Mouse (Mus musculus): ENCODE measurements around the gene Efna3.

Gene Efna3

DNA sequence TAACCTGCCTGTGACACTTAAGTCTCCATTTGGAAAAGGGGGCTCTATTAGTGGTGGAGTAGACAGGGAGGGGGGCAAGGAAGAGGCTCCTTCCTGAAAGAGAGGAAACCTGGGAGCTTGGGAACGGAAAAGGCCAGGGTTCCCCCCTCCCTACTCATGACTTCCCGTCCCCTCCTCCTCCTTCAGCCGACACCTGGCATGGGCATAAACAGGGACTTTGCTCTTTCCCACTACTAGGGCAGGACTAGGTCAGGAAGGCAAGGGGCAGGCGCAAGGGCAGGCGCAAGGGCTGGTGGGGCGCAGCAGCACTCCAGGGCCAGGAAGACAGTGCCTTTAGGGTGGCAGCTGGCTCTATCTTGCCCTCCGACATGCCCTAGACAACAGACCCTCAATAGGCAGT lies 44.7 kb downstream of the Efna3 start:
- DNase-seq (ENCODE audit: low read depth, low spot score), result no peak
- no peaks in the 10 kb centered on the region for H3K36me3 ChIP-seq (ENCODE audit: control insufficient read depth, insufficient read depth, low read length, poor library complexity, severe bottlenecking)
- no peaks in the 10 kb centered on the region for H3K27me3 ChIP-seq (ENCODE audit: control insufficient read depth, insufficient read depth, low read length, poor library complexity, severe bottlenecking)

DNA sequence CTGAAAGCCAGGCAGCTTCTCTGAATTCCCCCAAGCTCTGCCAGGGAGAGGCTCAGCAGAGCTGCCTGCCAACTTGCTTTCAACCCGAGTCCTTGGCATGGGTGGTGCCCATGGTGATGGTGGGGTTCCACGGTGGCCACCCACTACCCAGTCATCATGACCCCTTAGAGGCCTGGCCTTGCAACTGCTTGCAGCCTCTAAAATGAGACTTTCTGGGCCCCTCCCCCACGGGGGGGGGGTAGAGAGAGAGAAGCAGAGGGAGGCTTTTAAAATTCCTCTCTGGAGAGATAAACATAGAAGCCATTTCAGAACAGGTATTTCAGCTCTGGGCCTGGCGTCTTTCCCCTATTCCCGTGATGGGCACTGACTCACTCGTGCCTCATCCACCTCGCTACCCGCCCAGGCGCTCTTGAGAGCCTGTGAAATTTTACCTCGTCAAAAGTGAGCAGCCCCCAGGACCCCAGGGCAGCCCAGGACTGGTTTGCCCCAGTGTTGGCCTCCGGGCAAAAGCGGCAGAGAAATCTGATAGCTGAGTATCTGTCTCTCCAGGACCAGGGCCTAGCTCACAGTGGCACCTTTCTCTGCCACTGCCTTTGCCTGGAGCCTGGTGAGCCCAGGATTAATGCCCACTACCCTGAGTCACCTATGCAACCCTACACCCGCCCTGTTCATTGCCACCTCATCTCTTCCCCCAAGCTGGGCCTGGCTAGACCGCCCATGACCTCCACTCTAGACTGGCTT lies 45.3 kb downstream of the Efna3 start:
- H3K27me3 ChIP-seq (ENCODE audit: control insufficient read depth, insufficient read depth, low read length, poor library complexity, severe bottlenecking), result no peaks in the 10 kb centered on the region
- no peak for DNase-seq (ENCODE audit: low read depth, low spot score)
- no peaks in the 10 kb centered on the region for H3K36me3 ChIP-seq (ENCODE audit: control insufficient read depth, insufficient read depth, low read length, poor library complexity, severe bottlenecking)

DNA sequence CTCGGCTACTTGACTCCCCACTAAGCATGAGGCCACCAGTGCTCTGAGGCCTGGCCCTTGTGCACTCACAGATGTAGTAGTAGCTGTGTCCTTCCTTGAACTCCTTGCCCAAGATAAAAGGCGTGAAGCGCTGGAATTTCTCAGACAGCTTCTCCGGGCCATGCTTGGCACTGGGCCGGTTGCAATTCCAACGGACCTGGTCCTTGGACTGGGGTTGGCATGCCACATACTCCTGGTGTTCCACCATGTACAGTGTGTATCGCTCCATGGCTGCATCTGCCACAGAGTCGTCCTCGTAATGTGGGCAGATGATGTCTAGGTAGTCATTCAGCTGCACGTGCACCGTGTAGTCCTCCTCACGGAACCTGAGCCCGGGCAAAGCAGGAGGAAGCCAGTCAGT lies 46.7 kb downstream of the Efna3 start:
- Histone ChIP-seq H3K27me3 (ENCODE audit: control insufficient read depth, insufficient read depth, low read length, poor library complexity, severe bottlenecking) (no peaks in the 10 kb centered on the region), H3K36me3 (ENCODE audit: control insufficient read depth, insufficient read depth, low read length, poor library complexity, severe bottlenecking) (no peaks in the 10 kb centered on the region)
- DNase-seq (ENCODE audit: low read depth, low spot score), result no peak

DNA sequence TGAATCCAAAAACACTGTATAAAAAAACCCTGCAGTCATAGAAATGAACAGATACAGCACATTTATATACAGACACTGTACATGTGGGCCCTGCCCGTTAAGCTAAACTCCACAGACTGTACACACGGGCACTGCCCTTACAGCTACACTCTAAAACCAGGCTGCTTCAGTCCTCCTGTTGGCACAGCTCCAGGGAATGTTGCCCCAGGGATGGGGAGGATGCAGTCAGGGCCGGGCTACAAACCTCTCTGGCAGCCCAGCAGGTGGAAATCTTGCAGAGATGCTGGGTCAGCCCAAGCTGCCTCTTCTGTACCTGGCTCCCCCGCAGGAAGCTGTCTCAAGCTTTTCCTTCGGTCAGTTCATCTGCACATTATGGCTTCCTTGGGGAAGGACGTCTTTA lies 51.0 kb downstream of the Efna3 start:
- Histone ChIP-seq H3K27me3 (ENCODE audit: control insufficient read depth, insufficient read depth, low read length, poor library complexity, severe bottlenecking) (no peaks in the 10 kb centered on the region), H3K36me3 (ENCODE audit: control insufficient read depth, insufficient read depth, low read length, poor library complexity, severe bottlenecking) (no peaks in the 10 kb centered on the region; the same call in 1 of the 2 replicates)
- DNase-seq (ENCODE audit: low read depth, low spot score), result no peak

DNA sequence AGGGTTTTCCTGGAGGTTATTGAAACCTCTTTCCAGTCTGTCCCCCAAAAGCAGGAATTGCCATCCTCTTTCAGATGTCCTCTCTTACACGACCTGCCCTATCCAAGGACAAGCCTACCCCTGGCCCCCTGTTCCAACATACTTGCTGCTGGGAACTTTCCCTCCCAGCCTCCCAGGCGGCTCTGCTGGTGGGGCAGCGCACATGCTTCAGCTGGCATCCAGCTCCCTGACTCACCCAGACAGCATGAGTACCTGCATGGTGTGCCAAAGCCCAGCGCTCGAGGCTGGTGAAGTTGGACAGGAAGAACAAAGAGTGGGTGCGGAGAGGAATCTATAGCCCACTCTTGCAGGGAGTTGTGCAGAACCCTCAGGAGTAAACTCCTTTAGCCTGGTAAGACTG lies 51.9 kb downstream of the Efna3 start:
- DNase-seq (ENCODE audit: low read depth, low spot score), result no peak
- H3K36me3 ChIP-seq (ENCODE audit: control insufficient read depth, insufficient read depth, low read length, poor library complexity, severe bottlenecking), result no peaks in the 10 kb centered on the region; the same call in 1 of the 2 replicates
- no peaks in the 10 kb centered on the region for H3K27me3 ChIP-seq (ENCODE audit: control insufficient read depth, insufficient read depth, low read length, poor library complexity, severe bottlenecking)

DNA sequence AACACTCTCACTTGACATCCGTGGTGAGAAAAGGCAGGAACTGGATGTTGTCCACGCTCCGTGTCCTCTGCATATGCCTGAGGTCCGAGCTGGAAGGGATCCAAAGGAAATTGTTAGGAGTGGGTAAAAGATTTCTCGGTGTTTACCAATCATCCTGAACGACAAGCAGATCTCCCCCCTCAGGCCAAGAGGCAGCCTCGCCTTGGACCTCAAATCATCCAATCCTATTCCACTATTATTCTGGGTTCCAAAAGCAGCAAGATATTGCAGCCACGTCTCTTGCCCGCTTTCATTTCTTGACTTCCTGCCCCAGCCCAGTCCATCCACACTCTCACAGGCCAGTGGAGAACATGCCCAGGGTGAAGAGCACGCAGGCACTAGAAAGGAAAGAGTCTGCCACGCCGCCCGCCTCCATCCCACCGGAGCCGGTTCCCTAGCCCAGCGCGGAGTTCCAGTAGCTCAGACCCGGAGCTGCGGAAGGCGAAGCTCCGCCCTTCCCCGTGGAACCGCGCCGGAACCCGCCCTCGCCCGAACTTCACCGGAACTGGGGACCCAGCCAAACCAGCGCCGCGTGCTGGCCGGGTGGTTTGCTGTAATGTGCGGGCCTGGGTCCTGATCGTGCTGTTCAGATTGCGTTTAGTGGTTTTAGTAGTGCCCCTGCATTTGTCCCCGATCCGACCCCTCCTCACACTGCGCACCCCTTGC lies 52.6 kb downstream of the Efna3 start, which contains the start of gene Slc50a1:
TSS of gene Slc50a1 (minus strand) at position 520 of the 705 bp plus-strand sequence.
- DNase-seq (ENCODE audit: low read depth, low spot score), result peak; percentile 70
- Histone ChIP-seq H3K27me3 (ENCODE audit: control insufficient read depth, insufficient read depth, low read length, poor library complexity, severe bottlenecking) (no peaks in the 10 kb centered on the region), H3K36me3 (ENCODE audit: control insufficient read depth, insufficient read depth, low read length, poor library complexity, severe bottlenecking) (no peaks in the 10 kb centered on the region; the same call in 1 of the 2 replicates)

DNA sequence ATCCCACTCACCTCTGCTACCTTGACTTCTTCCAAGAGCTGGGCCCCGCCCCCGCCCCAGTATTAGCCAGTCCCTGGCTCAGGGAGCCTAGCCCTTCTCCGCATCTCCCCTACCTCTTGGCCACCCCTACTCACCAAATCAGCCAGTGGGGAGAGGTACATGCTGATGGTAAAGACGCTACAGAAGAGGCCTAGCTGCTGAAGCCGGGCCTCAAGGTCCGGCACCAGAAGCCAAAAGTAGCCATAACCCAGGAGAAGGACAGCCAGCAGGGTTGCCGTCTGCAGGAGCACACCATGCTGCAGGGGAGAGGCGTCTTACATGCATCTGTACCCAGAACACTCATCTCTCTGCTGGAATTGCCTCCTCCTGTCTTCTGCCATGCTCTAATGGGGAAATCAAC lies 53.8 kb downstream of the Efna3 start:
- Histone ChIP-seq H3K27me3 (ENCODE audit: control insufficient read depth, insufficient read depth, low read length, poor library complexity, severe bottlenecking) (no peaks in the 10 kb centered on the region), H3K36me3 (ENCODE audit: control insufficient read depth, insufficient read depth, low read length, poor library complexity, severe bottlenecking) (no peaks in the 10 kb centered on the region; the same call in 1 of the 2 replicates)
- no peak for DNase-seq (ENCODE audit: low read depth, low spot score)

DNA sequence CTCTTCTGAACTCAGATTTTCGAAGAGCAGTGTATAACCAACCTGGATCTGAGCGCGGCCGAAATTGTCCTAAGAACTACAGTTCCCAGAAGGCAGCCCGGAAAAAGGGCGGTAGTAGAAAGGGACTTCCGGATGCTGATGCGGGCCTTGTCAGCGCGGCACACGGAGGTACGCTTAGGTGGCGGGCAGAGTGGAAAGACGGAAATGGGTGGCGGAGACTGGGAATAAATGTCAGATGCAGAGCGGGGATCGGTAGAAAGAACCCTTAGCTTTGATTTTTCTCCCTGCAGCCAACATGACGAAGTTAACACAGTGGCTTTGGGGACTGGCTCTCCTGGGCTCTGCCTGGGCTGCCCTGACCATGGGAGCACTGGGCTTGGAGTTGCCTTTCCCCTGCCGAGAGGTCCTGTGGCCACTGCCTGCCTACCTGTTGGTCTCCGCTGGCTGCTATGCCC lies 56.3 kb downstream of the Efna3 start:
- H3K36me3 ChIP-seq (ENCODE audit: control insufficient read depth, insufficient read depth, low read length, poor library complexity, severe bottlenecking), result no peaks in the 10 kb centered on the region; the same call in 1 of the 2 replicates
- peak; percentile 80 for DNase-seq (ENCODE audit: low read depth, low spot score)
- H3K27me3 ChIP-seq (ENCODE audit: control insufficient read depth, insufficient read depth, low read length, poor library complexity, severe bottlenecking), result no peaks in the 10 kb centered on the region
